Mouse (Mus musculus) heart, embryonic 12.5 days (tissue): ENCODE data around the gene Mthfr. TPM values are rescaled to one million over a fixed set of nuclear protein-coding genes. Genes with fewer than 3 reads are reported as not detected.

Source experiments
- ATAC-seq: fragments of 200-750 bp; cut with Nextera tagmentation; 2 replicates; pipeline ENCODE4 v1.8.0; 2017; ENCODE audit warnings: moderate TSS enrichment, moderate library complexity; ENCODE audit not compliant: insufficient number of reproducible peaks, low FRiP score
- H3K27ac ChIP-seq: fragments of 300-500 bp; sonication (generic); 2 replicates; pipeline ENCODE4 v1.5.1; 2016; ENCODE audit warnings: mild to moderate bottlenecking, moderate library complexity; ENCODE audit not compliant: poor library complexity, severe bottlenecking
- H3K27me3 ChIP-seq: fragments of 300-500 bp; sonication (generic); replicated peaks from 2 replicates; pipeline ENCODE4 v1.6.1; 2016; ENCODE audit warnings: mild to moderate bottlenecking, moderate library complexity
- H3K36me3 ChIP-seq: fragments of 300-500 bp; sonication (generic); 2 replicates; pipeline ENCODE4 v1.6.1; 2016; ENCODE audit warnings: mild to moderate bottlenecking, moderate library complexity
- H3K4me1 ChIP-seq: fragments of 300-500 bp; sonication (generic); replicated peaks from 2 replicates; pipeline ENCODE4 v1.6.1; 2016; ENCODE audit warnings: mild to moderate bottlenecking
- H3K4me2 ChIP-seq: fragments of 300-500 bp; sonication (generic); 2 replicates; pipeline ENCODE4 v1.6.1; 2016; ENCODE audit warnings: mild to moderate bottlenecking, moderate library complexity
- H3K4me3 ChIP-seq: fragments of 300-500 bp; sonication (generic); 2 replicates; pipeline ENCODE4 v1.5.1; 2016; ENCODE audit warnings: mild to moderate bottlenecking
- H3K9ac ChIP-seq: fragments of 300-500 bp; sonication (generic); 2 replicates; pipeline ENCODE4 v1.6.1; 2016; ENCODE audit warnings: mild to moderate bottlenecking, moderate library complexity
- H3K9me3 ChIP-seq: fragments of 300-500 bp; sonication (generic); replicated peaks from 2 replicates; pipeline ENCODE4 v1.6.1; 2016; ENCODE audit warnings: mild to moderate bottlenecking, moderate library complexity
- WGBS: fragments of 180-500 bp; shearing (Covaris S2); methylation state at CpG from one replicate; pipeline ENCODE4 v1.1.7; 2016; 5-methylcytosine and 5-hydroxymethylcytosine counted together
- polyA plus RNA-seq: library from polyadenylated mRNA; unstranded; fragments of >200 nt; fragmentation: Nextera tagmentation; extraction: Ambion mirVana; gene quantifications from 2 replicates; pipeline ENCODE4 v1.2.1, GENCODE M21; 2016

Gene Mthfr
- polyA plus RNA-seq, 1 experiment from 2014 or later: 17.0 TPM

- WGBS: 44% methylated on average over 12 of the region's 12 CpGs
- Histone ChIP-seq H3K9me3 (no peaks in the 10 kb centered on the region), H3K27me3 (no peaks in the 10 kb centered on the region), H3K27ac (no peak overlapping the region), H3K4me1 (peaks cover 51% of the 10 kb centered on the region), H3K9ac (no peak overlapping the region), H3K36me3 (peaks cover 29% of the 10 kb centered on the region), H3K4me2 (no peak overlapping the region), H3K4me3 (no peak overlapping the region)
- no peak for ATAC-seq
Measured at GRCm38 (mm10) chr4:148082257-148083044, 43.6 kb downstream of the Mthfr start.

GRCm38 (mm10) chr4:148083176-148083899 is 44.5 kb downstream of the Mthfr start:
- ATAC-seq: no peak
- 44% methylated on average over 21 of the region's 21 CpGs for WGBS
- no peaks in the 10 kb centered on the region for H3K9me3 ChIP-seq
- peak overlapping the region; percentile 44; the same call in 1 of the 2 replicates for H3K9ac ChIP-seq
- H3K4me3 ChIP-seq: no peak overlapping the region
- no peak overlapping the region for H3K27ac ChIP-seq
- peaks cover 54% of the 10 kb centered on the region for H3K4me1 ChIP-seq
- H3K4me2 ChIP-seq: no peak overlapping the region
- H3K36me3 ChIP-seq: peaks cover 29% of the 10 kb centered on the region
- H3K27me3 ChIP-seq: no peaks in the 10 kb centered on the region

GRCm38 (mm10) chr4:148084261-148084714 is 45.4 kb downstream of the Mthfr start:
- Histone ChIP-seq H3K4me3 (no peak overlapping the region), H3K27me3 (no peaks in the 10 kb centered on the region), H3K36me3 (peaks cover 29% of the 10 kb centered on the region), H3K4me1 (peaks cover 54% of the 10 kb centered on the region), H3K27ac (no peak overlapping the region), H3K9me3 (no peaks in the 10 kb centered on the region), H3K4me2 (peak overlapping the region; percentile 19), H3K9ac (0 out of 2 replicates have a peak overlapping the region, but pooled peaks have one; percentile 44)
- 14% methylated on average over 8 of the region's 8 CpGs for WGBS
- ATAC-seq: no peak

- H3K27ac ChIP-seq: peak overlapping the region; percentile 10; the same call in 1 of the 2 replicates
- no peak for ATAC-seq
- 40% methylated on average over 10 of the region's 10 CpGs for WGBS
- H3K9me3 ChIP-seq: no peaks in the 10 kb centered on the region
- H3K27me3 ChIP-seq: no peaks in the 10 kb centered on the region
- no peak overlapping the region for H3K4me2 ChIP-seq
- H3K4me3 ChIP-seq: no peak overlapping the region
- peaks cover 19% of the 10 kb centered on the region for H3K36me3 ChIP-seq
- no peak overlapping the region for H3K9ac ChIP-seq
- H3K4me1 ChIP-seq: peaks cover 54% of the 10 kb centered on the region
Measured at GRCm38 (mm10) chr4:148085131-148085906, 46.4 kb downstream of the Mthfr start.

- ATAC-seq: no peak
- 73% methylated on average over 3 of the region's 3 CpGs for WGBS
- H3K9ac ChIP-seq: no peak overlapping the region
- peaks cover 13% of the 10 kb centered on the region for H3K36me3 ChIP-seq
- H3K27ac ChIP-seq: no peak overlapping the region
- H3K4me2 ChIP-seq: peak overlapping the region; percentile 91; the same call in 1 of the 2 replicates
- no peaks in the 10 kb centered on the region for H3K9me3 ChIP-seq
- peaks cover 54% of the 10 kb centered on the region for H3K4me1 ChIP-seq
- no peaks in the 10 kb centered on the region for H3K27me3 ChIP-seq
- H3K4me3 ChIP-seq: no peak overlapping the region
Measured at GRCm38 (mm10) chr4:148085907-148086305, 47.0 kb downstream of the Mthfr start.

GRCm38 (mm10) chr4:148087091-148087906 is 48.4 kb downstream of the Mthfr start:
- Histone ChIP-seq H3K27me3 (no peaks in the 10 kb centered on the region), H3K4me2 (peak overlapping the region; percentile 91), H3K27ac (peak overlapping the region; percentile 62), H3K4me3 (peak overlapping the region; percentile 93), H3K9ac (peak overlapping the region; percentile 87), H3K4me1 (peaks cover 51% of the 10 kb centered on the region), H3K9me3 (no peaks in the 10 kb centered on the region), H3K36me3 (no peaks in the 10 kb centered on the region)
- peak; percentile 46 for ATAC-seq
- whole genome bisulfite sequencing: 2% methylated on average over 28 of the region's 30 CpGs

GRCm38 (mm10) chr4:148087907-148088527 is 49.1 kb downstream of the Mthfr start, which contains the start of gene Agtrap:
Gene Agtrap (minus strand): TSS chr4:148088031.
- Histone ChIP-seq H3K9ac (peak within 1 kb of the TSS; percentile 87), H3K9me3 (no peaks in the 10 kb centered on the region), H3K4me1 (peaks cover 44% of the 10 kb centered on the region), H3K36me3 (no peaks in the 10 kb centered on the region), H3K4me2 (peak within 1 kb of the TSS; percentile 91), H3K4me3 (peak within 1 kb of the TSS; percentile 93), H3K27ac (peak within 1 kb of the TSS; percentile 62), H3K27me3 (no peaks in the 10 kb centered on the region)
- peak; percentile 93 for ATAC-seq
- 5% methylated on average over 34 of the region's 34 CpGs for WGBS

GRCm38 (mm10) chr4:148089166-148089565 is 50.3 kb downstream of the Mthfr start:
- Histone ChIP-seq H3K27me3 (no peaks in the 10 kb centered on the region), H3K9ac (no peak overlapping the region), H3K4me1 (peaks cover 32% of the 10 kb centered on the region), H3K4me3 (no peak overlapping the region), H3K27ac (no peak overlapping the region), H3K9me3 (no peaks in the 10 kb centered on the region), H3K36me3 (no peaks in the 10 kb centered on the region), H3K4me2 (no peak overlapping the region)
- ATAC-seq: no peak
- 56% methylated on average over 4 of the region's 4 CpGs for WGBS

- Histone ChIP-seq H3K9me3 (no peaks in the 10 kb centered on the region), H3K9ac (no peak overlapping the region), H3K27ac (no peak overlapping the region), H3K36me3 (no peaks in the 10 kb centered on the region), H3K4me3 (no peak overlapping the region), H3K27me3 (no peaks in the 10 kb centered on the region), H3K4me1 (peaks cover 20% of the 10 kb centered on the region), H3K4me2 (no peak overlapping the region)
- 88% methylated on average over 1 of the region's 1 CpGs for WGBS
- ATAC-seq: no peak
Measured at GRCm38 (mm10) chr4:148091181-148091580, 52.3 kb downstream of the Mthfr start.
